Comparison of ENCODE assay signal across 15 mouse cellular contexts in genomic region chr2:38831976-38832375, GRCm38 (mm10).
A peak's percentile ranks its signal among the peaks of the same experiment; 100 is the strongest.
DNase-seq lines count a peak whose midpoint lies in the region; ATAC-seq and TF ChIP-seq lines count a peak whose summit lies in the region.
"Had no signal": no experiment of that assay in that cellular context is flagged by ENCODE, and none has a peak within 500 bp of the region (broad histone marks: within the 10 kb centered on the region; RNA-seq: fewer than 3 reads in every experiment).

No protein-coding gene starts in this region.

- 0 out of 2 replicates have a peak, but pooled peaks have one; percentile 4 for TF ChIP-seq CTCF in E14TG2a.4 (conservative IDR thresholded peaks at IDR 0.05; ENCODE audit: low read length)

- ATAC-seq in kidney, embryonic 14.5 days (ENCODE audit: low FRiP score, low TSS enrichment) = no peak
- no peak for ATAC-seq in midbrain, embryonic 16.5 days
- ATAC-seq: forebrain, embryonic 14.5 days had no signal

- H3K36me3 ChIP-seq in kidney, embryonic 14.5 days (ENCODE audit: control insufficient read depth, insufficient read depth, low read length) = peaks cover 11% of the 10 kb centered on the region; the same call in 1 of the 2 replicates
- no peaks in the 10 kb centered on the region for H3K36me3 ChIP-seq in E14TG2a.4 (ENCODE audit: insufficient read depth, low read length)
- H3K36me3 ChIP-seq in midbrain, embryonic 16.5 days (ENCODE audit: control insufficient read depth, insufficient read depth, low read length) = no peaks in the 10 kb centered on the region

- H3K4me1 ChIP-seq in kidney, embryonic 14.5 days (ENCODE audit: control insufficient read depth, insufficient read depth, low read length) = no peaks in the 10 kb centered on the region
- no peaks in the 10 kb centered on the region for H3K4me1 ChIP-seq in E14TG2a.4 (replicated peaks; ENCODE audit: low read depth, low read length)
- no peaks in the 10 kb centered on the region for H3K4me1 ChIP-seq in midbrain, embryonic 16.5 days (ENCODE audit: control insufficient read depth, insufficient read depth, low read length)
- H3K4me1 ChIP-seq: limb, embryonic 15.5 days had no signal

- H3K27ac ChIP-seq in kidney, embryonic 14.5 days (ENCODE audit: low read depth, low read length) = no peak overlapping the region
- no peak overlapping the region for H3K27ac ChIP-seq in midbrain, embryonic 16.5 days (ENCODE audit: low read length)
- H3K27ac ChIP-seq: hindbrain, embryonic 14.5 days; limb, embryonic 15.5 days had no signal

- DNase-seq in kidney, adult 9 months = peak; percentile 11
- peak; percentile 13 for DNase-seq in retina, embryonic 14.5 days (ENCODE audit: low spot score)
- DNase-seq in retina, postnatal 1 day = no peak
- DNase-seq in urinary bladder, adult 2 months (ENCODE audit: low spot score) = no peak
- DNase-seq: adrenal gland, postnatal 25 days; cerebellum, adult 9-10 months; heart, adult 11 months; kidney, adult 18-20 months; lung, postnatal 10 days had no signal

- H3K27me3 ChIP-seq in kidney, embryonic 14.5 days (ENCODE audit: control insufficient read depth, insufficient read depth, low read length) = no peaks in the 10 kb centered on the region
- no peaks in the 10 kb centered on the region for H3K27me3 ChIP-seq in E14TG2a.4 (ENCODE audit: insufficient read depth, low read length)
- H3K27me3 ChIP-seq in midbrain, embryonic 16.5 days (ENCODE audit: control insufficient read depth, insufficient read depth, low read depth, low read length) = no peaks in the 10 kb centered on the region
- H3K27me3 ChIP-seq: limb, embryonic 15.5 days had no signal

- H3K9ac ChIP-seq in kidney, embryonic 14.5 days (ENCODE audit: low read depth, low read length) = no peak overlapping the region
- no peak overlapping the region for H3K9ac ChIP-seq in midbrain, embryonic 16.5 days (ENCODE audit: low read depth, low read length)
- H3K9ac ChIP-seq: hindbrain, embryonic 14.5 days; limb, embryonic 15.5 days had no signal

- H3K4me2 ChIP-seq in kidney, embryonic 14.5 days (replicated peaks; ENCODE audit: low read depth, low read length) = no peak overlapping the region
- no peak overlapping the region for H3K4me2 ChIP-seq in midbrain, embryonic 16.5 days (ENCODE audit: low read length)
- H3K4me2 ChIP-seq: hindbrain, embryonic 14.5 days; limb, embryonic 15.5 days had no signal

- H3K9me3 ChIP-seq in kidney, embryonic 14.5 days (ENCODE audit: control insufficient read depth, low read length) = no peaks in the 10 kb centered on the region
- no peaks in the 10 kb centered on the region for H3K9me3 ChIP-seq in E14TG2a.4 (ENCODE audit: low read length)
- no peaks in the 10 kb centered on the region for H3K9me3 ChIP-seq in midbrain, embryonic 16.5 days (replicated peaks; ENCODE audit: control insufficient read depth, low read length, poor library complexity, severe bottlenecking)
- H3K9me3 ChIP-seq: limb, embryonic 15.5 days had no signal

- no peak overlapping the region for H3K4me3 ChIP-seq in kidney, embryonic 14.5 days (ENCODE audit: low read length)
- no peak overlapping the region for H3K4me3 ChIP-seq in E14TG2a.4 (replicated peaks; ENCODE audit: low read length)
- H3K4me3 ChIP-seq in midbrain, embryonic 16.5 days (ENCODE audit: low read depth, low read length) = no peak overlapping the region
- H3K4me3 ChIP-seq: limb, embryonic 15.5 days had no signal

Comparison
In these comparisons a context has a peak if more than half of its experiments do, and no peak if none do; other contexts are left out.
1. DNase-seq: peak in kidney, adult 9 months (single experiment) and retina, embryonic 14.5 days (single experiment); none in retina, postnatal 1 day (single experiment) and urinary bladder, adult 2 months (single experiment).